Mouse (Mus musculus) mesoderm, embryonic 11.5 days (tissue): Measurements from ENCODE around the gene Naa20.
"Not testable (repeated sequence)": the region's sequence is repeated elsewhere in the genome, so short reads cannot be mapped to it uniquely, and the experiment has no call there.

Experiments used
- DNase-seq: peaks from one replicate; pipeline ENCODE4 v3.0.0-alpha.2; 2012; ENCODE audit warnings: low read depth, low spot score

The Naa20 gene

DNA sequence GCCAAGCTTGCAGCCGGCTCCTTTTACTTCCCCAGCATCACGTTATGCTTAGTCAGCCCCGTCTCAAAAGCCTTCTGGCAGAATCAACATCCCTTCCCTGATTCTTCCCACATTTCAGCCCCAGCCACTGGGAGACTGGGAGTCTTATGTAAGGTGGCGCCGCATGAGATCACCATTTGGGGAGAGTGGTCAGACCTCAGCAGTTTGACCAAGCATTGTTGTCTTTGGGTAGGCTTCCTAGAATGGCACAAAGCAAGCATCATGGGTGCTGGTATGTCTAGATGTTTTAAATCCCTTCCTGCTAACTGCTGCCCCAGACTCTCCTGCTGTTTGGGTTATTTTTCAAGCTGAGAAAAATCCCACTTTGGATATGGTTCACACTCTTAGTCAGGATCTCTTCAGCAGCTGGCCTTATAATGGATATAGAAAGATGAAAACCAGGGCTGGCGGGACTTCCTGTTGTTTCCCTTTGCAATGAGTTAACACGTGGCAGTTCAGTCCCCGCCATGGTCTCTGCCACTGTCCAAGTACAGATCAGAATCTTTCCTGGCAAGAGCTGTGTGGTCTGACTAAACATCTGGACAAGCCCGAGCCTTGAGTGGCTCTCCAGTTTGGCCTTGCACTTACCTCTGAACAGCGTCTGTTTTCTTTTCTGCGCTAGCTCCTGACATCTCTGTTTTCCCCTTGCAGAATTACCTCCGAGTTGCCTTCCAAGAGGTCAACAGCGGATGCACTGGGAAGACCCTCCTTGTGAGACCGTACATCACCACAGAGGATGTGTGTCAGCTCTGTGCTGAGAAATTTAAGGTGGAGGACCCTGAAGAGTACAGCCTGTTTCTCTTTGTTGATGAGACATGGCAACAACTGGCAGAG lies 16.8 kb upstream of the Naa20 start:
- no peak for DNase-seq

DNA sequence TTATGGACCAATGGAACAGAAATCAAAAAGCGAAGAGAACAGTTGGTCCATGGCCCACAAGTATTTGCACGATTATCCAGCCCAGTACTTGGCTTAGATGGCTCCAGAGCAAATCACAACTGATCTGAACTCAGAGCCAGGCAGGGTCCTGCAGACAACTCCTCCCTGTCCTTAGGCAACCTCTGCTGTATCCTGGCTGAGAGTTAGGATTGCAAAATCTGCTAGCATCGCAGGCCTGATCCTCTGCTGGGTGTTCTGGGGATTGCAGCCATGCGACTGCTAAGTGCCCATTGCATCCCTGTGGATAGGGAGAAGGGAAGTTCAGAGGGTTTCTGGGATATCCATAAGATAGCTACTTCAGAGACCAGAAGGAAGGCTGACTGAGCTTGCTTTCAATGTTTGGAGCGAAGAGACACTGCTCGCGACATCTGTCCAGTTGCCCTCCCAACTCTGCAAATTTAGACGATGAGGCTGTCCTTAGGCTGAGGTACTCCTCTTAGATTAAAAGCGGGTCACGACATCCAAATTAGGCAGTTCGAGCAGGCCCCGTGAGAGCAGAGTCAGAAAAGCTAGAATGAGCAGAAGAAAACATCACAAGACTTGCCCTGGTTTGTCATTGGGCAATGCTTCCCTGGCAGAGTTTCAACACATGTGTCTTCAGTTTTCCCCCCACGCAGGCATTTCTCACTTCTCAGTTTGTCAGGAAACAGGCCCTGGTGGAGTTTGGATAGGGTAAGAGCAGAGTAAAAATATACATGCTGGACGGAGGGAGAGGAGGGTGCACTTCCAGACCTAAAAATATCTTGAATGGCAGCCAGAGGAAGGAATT lies 13.7 kb upstream of the Naa20 start:
- no peak for DNase-seq

DNA sequence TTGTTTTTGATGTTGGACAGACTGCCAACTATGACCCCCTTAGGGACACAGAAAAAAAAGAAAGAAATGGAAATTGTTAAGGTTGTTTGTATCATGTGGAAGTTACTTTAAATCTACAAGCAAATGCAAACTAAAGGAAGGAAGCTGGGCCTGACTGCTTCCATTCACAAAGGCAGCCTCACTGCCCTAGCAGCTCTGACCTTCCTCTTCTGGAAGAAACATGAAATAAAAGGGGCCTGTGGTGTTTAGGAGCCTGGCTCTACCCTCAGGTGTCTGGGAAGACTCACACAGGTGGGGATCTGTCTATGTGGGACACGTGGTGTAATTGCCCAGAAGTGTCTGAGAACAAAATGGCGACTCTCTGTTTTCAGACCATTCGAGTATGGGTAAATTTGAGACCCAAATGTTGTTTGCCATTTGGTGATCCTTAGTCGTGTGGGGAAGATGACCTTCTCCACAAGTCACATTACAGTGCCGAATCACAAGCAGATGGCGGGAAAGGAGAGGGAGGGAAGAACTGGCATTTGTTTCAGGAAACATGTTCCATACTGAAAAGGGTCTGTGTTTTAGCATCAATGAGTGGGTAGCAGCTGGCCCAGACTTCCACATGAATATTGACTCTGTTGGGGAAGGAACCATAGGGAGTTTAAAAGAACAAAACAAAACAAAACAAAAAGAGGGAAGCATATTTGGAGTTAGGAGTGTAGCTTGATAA lies 13.0 kb upstream of the Naa20 start:
- no peak for DNase-seq

DNA sequence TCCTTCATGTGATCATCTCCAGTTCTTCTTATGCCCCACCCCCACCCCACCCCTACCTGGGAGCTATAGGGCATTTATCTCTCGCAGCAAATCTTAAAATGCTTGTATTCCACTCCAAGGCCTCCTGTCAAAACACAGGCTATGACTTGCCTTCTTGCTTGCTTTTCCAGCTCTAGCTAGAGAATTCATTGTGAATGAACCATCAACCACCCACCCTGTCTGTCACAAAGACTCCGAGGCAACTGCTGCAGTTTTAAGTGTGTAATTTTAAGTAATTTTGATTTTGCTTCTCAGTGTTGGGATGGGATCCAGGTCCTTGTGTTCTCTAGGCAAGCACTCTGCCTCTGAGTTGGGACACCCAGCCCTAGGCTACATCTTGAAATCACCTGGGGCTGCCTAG lies 11.3 kb upstream of the Naa20 start:
- no peak for DNase-seq

DNA sequence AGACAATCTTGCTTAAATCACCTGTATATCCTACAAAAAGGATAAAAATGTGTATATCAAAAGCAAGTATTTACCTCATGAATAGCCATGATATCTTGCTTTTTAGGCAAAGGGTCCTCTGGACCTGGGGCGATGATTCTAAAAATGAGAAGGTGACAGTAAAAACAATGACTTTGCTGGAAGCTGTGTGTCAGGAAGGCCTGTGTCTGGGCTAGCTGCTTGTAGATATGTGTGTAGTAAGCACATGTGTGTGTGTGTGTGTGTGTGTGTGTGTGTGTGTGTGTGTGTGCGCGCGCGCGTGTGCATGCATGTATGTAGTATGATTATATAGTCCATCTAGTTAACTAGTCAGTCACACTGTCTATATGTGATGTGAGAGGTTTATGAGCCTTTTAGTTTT lies 8.1 kb upstream of the Naa20 start:
- DNase-seq = no peak

DNA sequence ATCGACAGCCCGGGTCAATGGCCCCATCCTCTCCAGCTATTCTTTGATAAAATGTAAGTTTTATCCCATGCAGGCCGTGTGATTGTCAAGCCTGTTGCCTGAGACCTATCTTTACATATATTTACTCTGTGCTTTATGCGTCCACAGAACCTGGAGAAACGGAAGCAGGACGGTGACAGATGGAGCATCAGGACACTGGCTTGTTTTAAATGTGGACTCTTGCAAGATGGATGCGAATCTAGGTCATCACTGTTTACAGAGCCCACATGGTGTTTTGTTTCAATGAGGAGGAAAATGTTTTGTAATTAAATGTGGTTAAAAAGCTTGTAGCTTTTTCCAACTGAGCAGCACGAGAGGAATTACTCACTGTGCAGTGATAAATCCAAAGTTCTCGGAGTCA lies 3.8 kb upstream of the Naa20 start:
- DNase-seq = no peak

DNA sequence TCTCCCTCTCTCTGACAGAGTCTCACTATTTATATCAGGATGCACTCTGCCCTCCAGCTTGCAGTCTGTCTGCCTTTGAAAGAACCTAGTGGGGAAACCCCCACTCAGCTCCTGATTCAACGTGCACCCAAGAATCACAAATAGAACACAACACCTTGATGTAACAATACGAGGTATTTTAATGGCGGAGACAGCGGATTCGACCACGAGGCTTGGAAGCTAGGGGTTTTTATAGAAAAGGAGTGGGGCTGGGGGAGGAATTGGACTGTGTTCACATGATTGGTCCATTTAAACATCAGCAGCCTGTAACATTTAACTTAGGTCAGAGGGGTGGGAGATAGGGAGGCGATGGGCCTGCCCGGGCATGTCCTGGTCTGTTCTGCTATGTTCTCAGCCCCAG lies 1.6 kb upstream of the Naa20 start:
- not testable (repeated sequence) for DNase-seq

DNA sequence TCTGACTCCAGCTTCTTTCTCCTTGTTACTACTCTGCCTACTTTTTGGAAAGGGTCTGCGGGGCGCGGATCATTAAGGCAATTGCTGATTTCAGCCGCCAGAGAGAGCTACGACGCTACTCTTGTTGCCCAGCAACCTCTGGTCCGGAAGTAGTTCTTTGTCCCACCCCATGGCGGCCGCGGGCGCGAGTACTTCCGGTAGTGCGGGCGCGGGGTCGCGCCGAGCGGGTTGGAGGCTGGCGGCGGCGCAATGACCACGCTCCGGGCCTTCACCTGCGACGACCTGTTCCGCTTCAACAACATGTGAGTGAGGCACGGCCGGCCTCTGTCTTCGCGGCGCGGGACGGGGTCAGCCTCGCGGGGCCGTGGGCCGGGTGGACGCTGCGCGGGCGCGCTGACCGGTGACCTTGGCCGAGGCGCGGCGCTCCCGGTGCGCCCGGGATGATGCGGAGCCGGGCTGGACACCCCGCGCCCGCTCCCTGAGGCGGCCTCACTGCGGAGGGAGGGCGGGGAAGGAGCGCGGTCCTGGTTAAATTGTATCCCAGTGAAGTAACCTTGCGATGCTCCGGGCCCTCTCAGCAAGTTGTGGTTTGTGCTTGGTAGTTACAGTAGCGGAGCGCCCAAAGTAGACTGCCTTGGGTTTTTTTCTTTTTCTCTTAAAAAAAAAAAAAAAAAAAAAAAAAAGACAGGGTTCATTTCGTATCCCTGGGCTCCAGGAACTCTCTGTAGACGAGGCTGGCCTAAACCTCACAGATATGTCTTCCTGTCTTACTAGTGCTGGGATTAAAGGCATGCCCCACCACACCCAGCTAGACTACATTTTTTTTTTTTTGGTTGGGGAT lies 1.4 kb downstream of the Naa20 start:
- DNase-seq = peak; percentile 93

DNA sequence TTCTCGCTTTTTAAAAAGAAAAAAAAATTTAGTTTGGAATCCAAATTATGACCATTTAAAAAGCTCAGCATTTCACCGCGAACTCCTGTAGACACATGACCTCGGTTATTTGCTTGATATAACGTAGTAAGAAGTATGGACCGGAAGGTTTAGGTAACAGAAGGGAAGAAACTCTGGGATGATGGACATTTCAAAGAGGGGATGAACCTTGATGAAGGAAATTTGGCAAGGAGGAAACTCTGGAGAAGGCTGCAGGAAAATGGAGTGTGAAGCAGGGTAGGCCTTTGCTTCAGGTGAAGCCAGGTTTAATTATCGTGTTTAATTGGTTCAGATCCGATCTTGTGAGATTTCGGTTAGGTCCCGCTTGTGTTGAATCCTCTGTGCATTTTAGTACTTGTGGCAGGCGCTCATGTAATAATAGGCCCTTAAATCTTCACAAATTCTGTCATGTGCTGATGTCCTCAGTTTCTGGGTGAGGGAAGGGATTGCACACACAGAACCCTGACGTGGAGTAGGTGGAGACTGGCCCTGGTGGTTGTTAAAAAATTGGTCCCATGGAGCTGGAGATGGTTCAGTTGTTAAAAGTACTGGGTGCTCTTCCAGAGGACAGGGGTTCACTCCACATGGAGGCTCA lies 2.2 kb downstream of the Naa20 start:
- DNase-seq = no peak

DNA sequence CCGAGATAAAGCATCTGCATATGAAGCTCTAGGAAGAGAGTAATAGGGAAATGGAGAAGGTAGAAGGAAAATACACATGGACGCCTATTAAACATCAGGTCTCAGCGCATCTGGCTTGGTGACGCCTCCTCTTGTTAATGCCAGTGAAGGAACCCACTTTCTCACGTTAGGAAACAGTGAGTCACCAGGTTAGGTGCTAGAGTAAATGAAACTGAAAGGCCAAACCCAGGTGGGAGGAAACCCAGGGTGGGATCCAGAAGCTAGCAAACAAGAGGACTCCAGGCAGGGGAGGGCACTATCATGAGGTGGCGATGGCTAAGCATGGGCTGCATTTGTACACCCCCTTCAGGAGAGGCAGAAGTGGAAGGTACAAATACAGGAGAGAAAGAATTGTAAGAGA lies 3.3 kb downstream of the Naa20 start:
- DNase-seq = no peak

DNA sequence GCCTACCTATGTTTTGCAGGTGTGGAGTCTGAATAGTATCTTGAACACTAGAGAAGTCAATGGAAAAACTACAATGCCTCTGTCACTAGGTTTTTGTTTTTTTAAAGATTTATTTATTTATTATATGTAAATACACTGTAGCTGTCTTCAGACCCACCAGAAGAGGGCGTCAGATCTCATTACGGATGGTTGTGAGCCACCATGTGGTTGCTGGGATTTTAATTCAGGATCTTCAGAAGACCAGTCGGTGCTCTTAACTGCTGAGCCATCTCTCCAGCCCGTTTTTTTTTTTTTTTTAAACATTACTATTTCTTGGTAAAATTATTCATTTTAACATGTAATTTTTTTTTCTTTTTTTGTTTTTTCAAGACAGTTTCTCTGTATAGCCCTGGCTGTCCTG lies 4.0 kb downstream of the Naa20 start:
- DNase-seq = not testable (repeated sequence)

DNA sequence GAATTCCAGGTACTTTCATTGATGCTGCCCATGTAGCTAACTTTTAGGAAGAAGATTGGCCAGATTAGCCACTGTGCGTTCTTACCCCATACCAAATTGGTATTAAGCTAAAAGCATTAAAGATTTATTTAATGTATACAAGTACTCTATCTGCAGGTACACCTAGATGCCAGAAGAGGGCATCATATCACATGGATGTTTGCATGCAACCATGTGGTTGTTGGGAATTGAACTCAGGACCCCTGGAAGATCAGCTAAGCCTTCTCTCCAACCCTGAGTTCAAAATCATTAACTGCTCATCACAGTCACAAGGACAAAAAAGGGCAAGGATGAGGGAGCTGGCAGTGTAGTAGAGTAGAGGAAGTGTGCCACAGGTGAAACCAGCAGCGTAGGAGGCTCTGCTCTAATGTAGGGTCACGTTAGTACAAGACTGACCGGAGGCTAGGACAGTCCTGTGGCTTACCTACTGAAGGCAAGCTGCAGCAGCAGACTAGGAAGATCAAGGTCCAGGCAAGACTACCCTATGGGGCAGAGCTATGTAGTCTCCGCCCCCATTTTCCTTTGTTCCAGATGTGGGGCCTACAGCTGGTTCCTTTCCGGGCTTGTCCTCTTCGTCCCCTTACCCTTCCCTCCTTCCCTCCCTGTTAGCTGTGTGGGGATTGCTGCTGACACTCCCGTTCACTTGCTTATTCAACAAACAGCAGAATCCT lies 19.2 kb downstream of the Naa20 start:
- no peak for DNase-seq

DNA sequence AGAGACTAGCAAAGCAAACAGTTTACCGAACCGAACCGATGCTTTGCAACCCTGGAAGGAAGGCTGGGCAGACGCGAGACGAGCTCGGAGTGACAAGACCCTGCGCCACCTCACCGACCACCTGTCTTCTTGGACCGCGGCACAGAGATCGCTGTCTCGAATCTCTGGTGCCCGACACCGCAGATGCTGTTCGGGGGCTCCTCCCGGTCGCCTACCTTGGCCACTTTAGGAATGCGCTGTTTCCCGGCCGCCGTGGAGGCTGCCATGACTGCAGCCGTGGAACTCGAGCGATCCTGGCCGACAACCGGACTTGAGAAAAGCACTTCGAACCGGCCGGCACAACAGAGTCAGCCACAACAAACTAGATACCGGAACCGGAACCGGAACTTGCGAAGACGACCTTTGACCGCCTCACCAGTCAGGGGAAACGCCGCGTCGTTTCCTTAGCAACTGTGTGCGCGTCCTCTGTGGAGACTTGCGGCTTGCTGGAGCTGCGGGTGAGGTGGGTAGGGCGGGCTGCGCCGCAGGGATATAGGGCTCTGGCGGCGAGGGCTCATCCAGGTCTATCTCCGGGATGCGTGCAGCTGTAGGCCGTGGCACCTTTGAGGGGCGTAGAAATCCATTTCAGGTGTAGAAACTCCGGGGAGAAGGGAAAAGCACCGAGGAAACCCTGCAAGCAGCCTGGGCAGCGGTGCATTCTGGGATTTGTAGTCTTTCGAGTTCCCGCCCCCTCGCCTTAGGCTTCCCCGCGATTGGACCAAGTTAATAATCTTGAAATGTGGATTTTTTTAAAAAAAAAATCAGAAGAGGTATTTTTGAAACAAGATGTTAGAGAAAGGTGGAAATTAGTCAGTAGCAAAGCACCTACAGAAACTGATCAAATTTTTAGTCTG lies 32.7 kb downstream of the Naa20 start, which contains the start of the genes Cfap61 and Crnkl1:
Cfap61 (plus strand) TSS at position 446 of the 893 bp plus-strand sequence.
Crnkl1 (minus strand) TSS at position 676 of the 893 bp plus-strand sequence.
- DNase-seq = peak; percentile 94

DNA sequence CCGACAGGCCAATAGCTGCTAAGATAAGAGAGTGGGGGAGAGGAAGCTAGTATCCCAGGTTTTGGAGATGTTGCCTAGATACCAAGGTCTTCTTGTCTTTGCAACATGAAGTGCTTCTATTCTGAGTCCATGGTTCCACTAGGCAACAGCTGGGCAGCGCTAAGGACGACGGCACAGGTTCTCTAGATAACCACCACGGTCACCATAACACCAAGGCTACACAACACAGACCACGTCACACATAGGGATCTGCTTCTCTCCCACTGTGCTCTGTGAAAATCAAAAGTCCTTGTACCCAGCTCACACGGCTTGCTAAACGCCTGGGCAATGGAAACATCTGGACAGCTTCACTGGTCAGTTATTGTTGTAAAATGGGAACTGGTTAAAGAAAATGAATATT lies 35.1 kb downstream of the Naa20 start:
- no peak for DNase-seq

DNA sequence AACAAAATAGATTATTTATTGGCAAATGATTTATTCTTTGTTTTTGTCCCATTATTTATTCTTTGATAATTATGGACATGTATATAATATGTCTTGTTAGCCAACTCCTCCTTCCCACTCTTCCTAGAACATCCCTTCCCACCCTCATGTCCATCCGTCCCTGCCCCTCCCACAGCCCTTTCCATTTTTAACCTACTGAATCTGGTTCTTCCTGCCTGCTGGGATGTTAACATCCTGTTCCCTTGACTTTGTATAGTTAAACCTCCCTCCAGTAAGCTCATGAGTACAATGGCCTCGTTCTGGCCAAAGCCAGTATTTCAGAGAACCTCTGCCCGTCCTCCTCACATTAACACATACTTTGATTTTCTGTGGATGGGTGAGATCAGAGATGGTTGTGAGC lies 39.5 kb downstream of the Naa20 start:
- DNase-seq = no peak

DNA sequence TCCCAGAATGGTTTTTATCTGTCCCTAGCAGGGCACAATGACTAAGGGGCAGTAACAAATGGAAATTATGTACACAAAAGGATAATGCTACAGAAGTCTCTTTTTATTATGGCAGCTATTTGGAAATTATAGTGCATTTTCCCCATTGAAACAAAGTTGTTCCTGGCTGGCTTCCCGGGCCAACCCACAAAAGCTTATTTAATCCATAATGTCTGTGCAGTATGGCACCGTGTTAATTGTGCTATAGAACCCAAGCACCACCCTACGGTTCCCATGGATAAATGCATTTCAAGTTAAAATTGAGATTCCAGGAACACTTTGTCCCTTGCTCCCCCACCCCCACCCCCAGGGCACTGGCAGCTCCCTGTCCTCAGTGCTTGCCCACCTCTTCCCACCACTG lies 42.4 kb downstream of the Naa20 start:
- no peak for DNase-seq

DNA sequence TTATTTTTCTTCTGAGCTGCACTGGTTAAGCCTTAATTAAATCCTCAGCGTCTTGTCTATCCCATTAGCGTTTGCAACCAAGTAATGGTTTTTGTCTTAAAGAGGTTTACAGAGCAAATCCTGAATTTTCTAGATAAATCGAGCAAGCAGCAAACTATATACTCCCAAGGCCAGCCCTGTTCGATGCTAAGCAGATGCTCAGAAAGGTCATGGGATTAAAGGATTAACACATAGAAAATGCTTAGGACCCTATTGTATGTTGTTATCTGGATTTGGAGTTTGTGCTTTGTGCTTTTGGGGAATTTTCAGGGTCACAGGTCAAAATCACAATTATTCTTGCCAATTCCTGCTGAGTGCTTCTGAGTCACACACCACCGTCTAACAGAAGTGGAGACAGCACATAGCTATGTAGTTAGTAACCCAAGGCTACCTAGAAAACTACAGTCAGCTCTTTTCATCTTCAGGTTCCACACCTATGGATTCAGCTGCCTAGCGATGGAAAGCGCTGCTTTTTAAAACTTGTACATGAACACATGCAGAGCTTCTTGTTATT lies 46.6 kb downstream of the Naa20 start:
- peak; percentile 13 for DNase-seq

DNA sequence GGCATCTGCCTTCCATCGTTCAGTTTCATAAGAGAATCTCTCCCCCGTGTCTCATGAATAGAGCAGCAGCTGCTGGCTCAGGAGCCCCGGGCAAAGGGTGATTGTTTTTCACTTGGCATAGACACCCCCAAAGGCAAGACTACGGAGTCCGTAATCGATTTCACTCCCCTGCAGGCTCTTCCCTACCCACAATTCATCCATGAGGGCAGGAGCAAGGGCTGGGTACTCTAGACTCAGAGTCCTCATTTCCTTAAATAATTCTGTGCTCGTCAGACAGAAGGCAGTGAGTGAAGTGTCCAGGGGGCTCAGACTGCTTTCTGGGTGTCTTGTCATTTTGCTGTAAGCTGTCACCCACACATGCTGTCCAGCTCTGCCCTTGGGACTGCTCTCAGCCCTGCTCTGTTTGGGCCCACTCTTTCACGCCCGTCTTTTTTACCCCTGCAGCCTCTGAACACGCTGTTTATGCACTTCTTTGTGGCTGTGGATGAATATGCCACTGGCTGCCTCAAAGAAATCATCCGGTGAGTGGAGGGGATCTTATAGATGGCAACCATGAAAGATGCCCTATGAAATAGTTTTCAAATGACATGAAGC lies 47.7 kb downstream of the Naa20 start:
- DNase-seq = peak; percentile 28
